Mouse (Mus musculus) MEL (cell line): ENCODE measurements around the gene Masp2. TPM values are rescaled to one million over a fixed set of nuclear protein-coding genes. Genes with fewer than 3 reads are reported as not detected.

Source experiments
- DNase-seq: peaks from one replicate; pipeline ENCODE4 v3.0.0; 2011; ENCODE audit warnings: low read depth, low spot score
- H3K27ac ChIP-seq: 2 replicates; pipeline ENCODE4 v1.5.1; 2012; ENCODE audit warnings: low read depth, mild to moderate bottlenecking, control low read depth, low read length, moderate library complexity; ENCODE audit not compliant: control insufficient read depth
- H3K27me3 ChIP-seq, 2 experiments: fragments of 150-350 bp in 1 of 2; sonication (generic) in 1 of 2; 2 replicates each; pipeline ENCODE4 v1.6.1; 2012; ENCODE audit warnings: low read length in 2 of 2, mild to moderate bottlenecking in 2 of 2, improper control_type of control experiment in 1 of 2, moderate library complexity in 1 of 2; ENCODE audit not compliant: insufficient read depth in 2 of 2, control insufficient read depth in 1 of 2
- H3K36me3 ChIP-seq, 2 experiments: 2 replicates each; pipeline ENCODE4 v1.6.1; 2012 to 2014; ENCODE audit warnings: low read length in 2 of 2, improper control_type of control experiment in 1 of 2, inconsistent platforms in 1 of 2, mild to moderate bottlenecking in 1 of 2; ENCODE audit not compliant: insufficient read depth in 2 of 2, control insufficient read depth in 1 of 2
- H3K4me1 ChIP-seq, 2 experiments: fragments of 150-350 bp in 1 of 2; sonication (generic) in 1 of 2; 2 replicates each; pipeline ENCODE4 v1.6.1; 2012; ENCODE audit warnings: low read length in 2 of 2, improper control_type of control experiment in 1 of 2, mild to moderate bottlenecking in 1 of 2; ENCODE audit not compliant: insufficient read depth in 2 of 2, control insufficient read depth in 1 of 2
- H3K4me3 ChIP-seq, 2 experiments: fragments of 150-350 bp in 1 of 2; sonication (generic) in 1 of 2; 2 replicates each; pipeline ENCODE4 v1.5.1; 2012; ENCODE audit warnings: low read depth in 2 of 2, low read length in 2 of 2, mild to moderate bottlenecking in 2 of 2, moderate library complexity in 2 of 2, control low read depth in 1 of 2, improper control_type of control experiment in 1 of 2; ENCODE audit not compliant: control insufficient read depth in 1 of 2, insufficient read depth in 1 of 2
- H3K79me2 ChIP-seq: 2 replicates; pipeline ENCODE4 v1.6.1; 2012; ENCODE audit warnings: mild to moderate bottlenecking, low read length, moderate library complexity; ENCODE audit not compliant: control insufficient read depth, poor library complexity, insufficient read depth
- H3K9ac ChIP-seq: 2 replicates; pipeline ENCODE4 v1.6.1; 2012; ENCODE audit warnings: low read depth, mild to moderate bottlenecking, control low read depth, low read length, moderate library complexity; ENCODE audit not compliant: control insufficient read depth, poor library complexity, severe bottlenecking
- H3K9me3 ChIP-seq: fragments of 150-350 bp; sonication (generic); replicated peaks from 2 replicates; pipeline ENCODE4 v1.6.1; 2012; ENCODE audit warnings: mild to moderate bottlenecking, low read length, improper control_type of control experiment, moderate library complexity; ENCODE audit not compliant: insufficient read depth
- CHD1 ChIP-seq: IDR thresholded peaks from 2 replicates; pipeline ENCODE4 v1.6.1; 2012; ENCODE audit warnings: low read depth, mild to moderate bottlenecking, inconsistent platforms, low read length, improper control_type of control experiment
- CTCF ChIP-seq, 3 experiments: IDR thresholded peaks in 2 of 3; conservative IDR thresholded peaks in 1 of 3; 2 replicates each; pipeline ENCODE4 v1.5.1; 2011 to 2012; ENCODE audit warnings: low read length in 3 of 3, low read depth in 2 of 3, mild to moderate bottlenecking in 2 of 3, improper control_type of control experiment in 1 of 3, inconsistent platforms in 1 of 3, mixed read lengths in 1 of 3, moderate library complexity in 1 of 3; ENCODE audit not compliant: control insufficient read depth in 1 of 3, insufficient read depth in 1 of 3, poor library complexity in 1 of 3, severe bottlenecking in 1 of 3
- E2F4 ChIP-seq: IDR thresholded peaks from 2 replicates; pipeline ENCODE4 v1.6.1; 2011; ENCODE audit warnings: low read depth, low read length, improper control_type of control experiment, borderline replicate concordance
- ELF1 ChIP-seq: IDR thresholded peaks from 2 replicates; pipeline ENCODE4 v1.6.1; 2014; ENCODE audit warnings: low read depth, mild to moderate bottlenecking, inconsistent platforms, low read length, improper control_type of control experiment, moderate library complexity
- ETS1 ChIP-seq: IDR thresholded peaks from 2 replicates; pipeline ENCODE4 v1.6.1; 2012; ENCODE audit warnings: low read depth, mild to moderate bottlenecking, inconsistent platforms, low read length, improper control_type of control experiment, moderate library complexity
- GABPA ChIP-seq: IDR thresholded peaks from 2 replicates; pipeline ENCODE4 v1.6.1; 2012; ENCODE audit warnings: low read depth, mild to moderate bottlenecking, inconsistent platforms, low read length, improper control_type of control experiment, moderate library complexity
- KAT2A ChIP-seq: conservative IDR thresholded peaks from 2 replicates; pipeline ENCODE4 v1.6.1; 2012; ENCODE audit warnings: low read depth, low read length, improper control_type of control experiment, inconsistent platforms
- MAX ChIP-seq: IDR thresholded peaks from 2 replicates; pipeline ENCODE4 v1.6.1; 2011; ENCODE audit warnings: low read length, improper control_type of control experiment
- MAZ ChIP-seq: IDR thresholded peaks from 2 replicates; pipeline ENCODE4 v1.6.1; 2012; ENCODE audit warnings: low read depth, mild to moderate bottlenecking, inconsistent platforms, low read length, improper control_type of control experiment
- MXI1 ChIP-seq: IDR thresholded peaks from 2 replicates; pipeline ENCODE4 v1.6.1; 2011; ENCODE audit warnings: mild to moderate bottlenecking, low read depth, low read length, improper control_type of control experiment
- MYC ChIP-seq: IDR thresholded peaks from 2 replicates; pipeline ENCODE4 v1.6.1; 2011; ENCODE audit warnings: low read depth, mild to moderate bottlenecking, low read length, improper control_type of control experiment, moderate library complexity
- POLR2AphosphoS5 ChIP-seq: IDR thresholded peaks from 2 replicates; pipeline ENCODE4 v1.6.1; 2012; ENCODE audit warnings: low read depth, borderline replicate concordance, mild to moderate bottlenecking, inconsistent platforms, low read length, moderate library complexity, mixed read lengths
- RAD21 ChIP-seq: IDR thresholded peaks from 2 replicates; pipeline ENCODE4 v1.6.1; 2011; ENCODE audit warnings: mild to moderate bottlenecking, low read depth, low read length, improper control_type of control experiment
- SIN3A ChIP-seq: IDR thresholded peaks from 2 replicates; pipeline ENCODE4 v1.6.1; 2012; ENCODE audit warnings: low read length, improper control_type of control experiment, inconsistent platforms
- SMC3 ChIP-seq: IDR thresholded peaks from 2 replicates; pipeline ENCODE4 v1.6.1; 2011; ENCODE audit warnings: low read depth, low read length, improper control_type of control experiment
- TCF12 ChIP-seq: IDR thresholded peaks from 2 replicates; pipeline ENCODE4 v1.6.1; 2014; ENCODE audit warnings: low read depth, mild to moderate bottlenecking, inconsistent platforms, low read length, improper control_type of control experiment, moderate library complexity
- UBTF ChIP-seq: IDR thresholded peaks from 2 replicates; pipeline ENCODE4 v1.6.1; 2012; ENCODE audit warnings: low read depth, mild to moderate bottlenecking, inconsistent platforms, low read length, improper control_type of control experiment, moderate library complexity, borderline replicate concordance; ENCODE audit not compliant: insufficient read depth
- USF1 ChIP-seq: IDR thresholded peaks from 2 replicates; pipeline ENCODE4 v1.6.1; 2014; ENCODE audit warnings: low read depth, mild to moderate bottlenecking, inconsistent platforms, low read length, improper control_type of control experiment, moderate library complexity
- ZKSCAN1 ChIP-seq: IDR thresholded peaks from 2 replicates; pipeline ENCODE4 v1.6.1; 2012; ENCODE audit warnings: low read depth, mild to moderate bottlenecking, inconsistent platforms, low read length, improper control_type of control experiment, moderate library complexity
- ZMIZ1 ChIP-seq: IDR thresholded peaks from 2 replicates; pipeline ENCODE4 v1.6.1; 2012; ENCODE audit warnings: low read depth, mild to moderate bottlenecking, inconsistent platforms, low read length, improper control_type of control experiment, moderate library complexity
- polyA plus RNA-seq, 2 experiments: library from polyadenylated mRNA; stranded (reverse) in 1 of 2; unstranded in 1 of 2; fragments of >175 nt in 1 of 2; fragments of >200 nt in 1 of 2; gene quantifications; 2 replicates each; pipeline versions ENCODE4 v1.2.1 to v1.2.4; 2012; ENCODE audit warnings: low replicate concordance in 2 of 2, low read depth in 1 of 2; ENCODE audit not compliant: insufficient read length in 2 of 2, insufficient read depth in 1 of 2, missing spikeins in 1 of 2
- total RNA-seq: library from RNA; depleted of rRNA; stranded (reverse); fragments of 300-350 nt; gene quantifications from 2 replicates; pipeline ENCODE4 v1.2.3, GENCODE M21; 2012

The Masp2 gene
- total and polyA plus RNA-seq, 3 experiments, result 0.38 to 1.4 TPM; not detected in 1

- TF ChIP-seq RAD21, result peak; percentile 40
- peak; percentile 39 for TF ChIP-seq SMC3
- TF ChIP-seq POLR2AphosphoS5, result no peak
- TF ChIP-seq TCF12, result no peak
- TF ChIP-seq CTCF (IDR thresholded peaks at IDR 0.05 in 2 of 3, conservative IDR thresholded peaks at IDR 0.05 in 1 of 3; ENCODE audit: control insufficient read depth in 1 of 3, insufficient read depth in 1 of 3, low read depth in 2 of 3, low read length in 3 of 3, poor library complexity in 1 of 3, severe bottlenecking in 1 of 3), result peak; percentile 57 to 91 (median 58)
- TF ChIP-seq, all 39 proteins: peak for 3
- H3K9ac ChIP-seq, result no peak overlapping the region
- H3K79me2 ChIP-seq, result no peaks in the 10 kb centered on the region
- DNase-seq, result peak; percentile 67
- H3K27ac ChIP-seq, result no peak overlapping the region
- H3K4me1 ChIP-seq, result no peaks in the 10 kb centered on the region
- H3K9me3 ChIP-seq, result no peaks in the 10 kb centered on the region
- H3K36me3 ChIP-seq, result no peaks in the 10 kb centered on the region
- no peak overlapping the region for H3K4me3 ChIP-seq
- no peaks in the 10 kb centered on the region for H3K27me3 ChIP-seq
Measured at GRCm38 (mm10) chr4:148662168-148662965, 60.0 kb downstream of the Masp2 start.

- Histone ChIP-seq H3K36me3 (no peaks in the 10 kb centered on the region), H3K9ac (no peak overlapping the region), H3K4me3 (no peak overlapping the region), H3K27me3 (no peaks in the 10 kb centered on the region), H3K9me3 (no peaks in the 10 kb centered on the region), H3K4me1 (no peaks in the 10 kb centered on the region), H3K27ac (no peak overlapping the region), H3K79me2 (no peaks in the 10 kb centered on the region)
- TF ChIP-seq MAZ, result no peak
- no peak for TF ChIP-seq ELF1
- no peak for TF ChIP-seq GABPA
- TF ChIP-seq E2F4, result no peak
- DNase-seq, result no peak
Measured at GRCm38 (mm10) chr4:148663326-148663725, 61.0 kb downstream of the Masp2 start.

GRCm38 (mm10) chr4:148664021-148664420 lies 61.7 kb downstream of the Masp2 start:
- Histone ChIP-seq H3K79me2 (no peaks in the 10 kb centered on the region), H3K27ac (no peak overlapping the region), H3K4me1 (no peaks in the 10 kb centered on the region), H3K27me3 (no peaks in the 10 kb centered on the region; a peak in 1 of 4 replicates), H3K9ac (no peak overlapping the region), H3K36me3 (no peaks in the 10 kb centered on the region), H3K4me3 (no peak overlapping the region), H3K9me3 (no peaks in the 10 kb centered on the region)
- DNase-seq, result no peak
- TF ChIP-seq UBTF (no peak), ZKSCAN1 (no peak), ZMIZ1 (no peak), CHD1 (no peak), CTCF (IDR thresholded peaks at IDR 0.05 in 2 of 3, conservative IDR thresholded peaks at IDR 0.05 in 1 of 3; ENCODE audit: control insufficient read depth in 1 of 3, insufficient read depth in 1 of 3, low read depth in 2 of 3, low read length in 3 of 3, poor library complexity in 1 of 3, severe bottlenecking in 1 of 3) (no peak), SIN3A (no peak), MXI1 (no peak), MYC (no peak), USF1 (no peak), MAX (no peak), KAT2A (no peak), GABPA (no peak), RAD21 (no peak), ETS1 (no peak)
